Mouse (Mus musculus) olfactory bulb, adult 2 months (tissue): ENCODE results near the gene Coro7. TPM values are rescaled to one million over a fixed set of nuclear protein-coding genes. Genes with fewer than 3 reads are reported as not detected.
"Not testable (repeated sequence)": the region's sequence is repeated elsewhere in the genome, so short reads cannot be mapped to it uniquely, and the experiment has no call there.

Experiments used
- H3K27ac ChIP-seq: fragments of 200-500 bp; 2 replicates; pipeline ENCODE4 v1.5.1; 2012; ENCODE audit warnings: low read depth, low read length; ENCODE audit not compliant: insufficient read depth
- H3K4me1 ChIP-seq: fragments of 200-500 bp; 2 replicates; pipeline ENCODE4 v1.6.1; 2012; ENCODE audit warnings: low read length; ENCODE audit not compliant: control insufficient read depth, insufficient read depth
- H3K4me3 ChIP-seq: fragments of 200-500 bp; 2 replicates; pipeline ENCODE4 v1.5.1; 2012; ENCODE audit warnings: mild to moderate bottlenecking, low read depth, low read length, moderate library complexity; ENCODE audit not compliant: insufficient read depth
- CTCF ChIP-seq: fragments of 200-500 bp; IDR thresholded peaks from 2 replicates; pipeline ENCODE4 v1.5.1; 2012; ENCODE audit warnings: low read depth, mild to moderate bottlenecking, low read length, moderate library complexity; ENCODE audit not compliant: insufficient read depth
- POLR2A ChIP-seq: fragments of 200-500 bp; IDR thresholded peaks from 2 replicates; pipeline ENCODE4 v1.6.1; 2012; ENCODE audit warnings: mild to moderate bottlenecking, low read depth, low read length, moderate library complexity; ENCODE audit not compliant: insufficient read depth
- WGBS: fragments of 180-500 bp; shearing (Covaris S2); methylation state at CpG from one replicate; pipeline ENCODE4 v1.1.7; 2018; 5-methylcytosine and 5-hydroxymethylcytosine counted together
- polyA plus RNA-seq: library from polyadenylated mRNA; stranded (reverse); fragments of >200 nt; gene quantifications from 2 replicates; pipeline ENCODE4 v1.2.4, GENCODE M21; 2012; ENCODE audit warnings: low replicate concordance; ENCODE audit not compliant: missing spikeins, insufficient read depth, insufficient read length

The Coro7 gene
- polyA plus RNA-seq, 1 experiment = not detected

GRCm38 (mm10) chr16:4587516-4588210 is 91.9 kb downstream of the Coro7 start:
- no peak overlapping the region for H3K27ac ChIP-seq
- H3K4me1 ChIP-seq = peaks cover 6% of the 10 kb centered on the region; the same call in 1 of the 2 replicates
- WGBS = 65% methylated on average over 5 of the region's 5 CpGs
- TF ChIP-seq CTCF (no peak), POLR2A (no peak)
- no peak overlapping the region for H3K4me3 ChIP-seq

DNA sequence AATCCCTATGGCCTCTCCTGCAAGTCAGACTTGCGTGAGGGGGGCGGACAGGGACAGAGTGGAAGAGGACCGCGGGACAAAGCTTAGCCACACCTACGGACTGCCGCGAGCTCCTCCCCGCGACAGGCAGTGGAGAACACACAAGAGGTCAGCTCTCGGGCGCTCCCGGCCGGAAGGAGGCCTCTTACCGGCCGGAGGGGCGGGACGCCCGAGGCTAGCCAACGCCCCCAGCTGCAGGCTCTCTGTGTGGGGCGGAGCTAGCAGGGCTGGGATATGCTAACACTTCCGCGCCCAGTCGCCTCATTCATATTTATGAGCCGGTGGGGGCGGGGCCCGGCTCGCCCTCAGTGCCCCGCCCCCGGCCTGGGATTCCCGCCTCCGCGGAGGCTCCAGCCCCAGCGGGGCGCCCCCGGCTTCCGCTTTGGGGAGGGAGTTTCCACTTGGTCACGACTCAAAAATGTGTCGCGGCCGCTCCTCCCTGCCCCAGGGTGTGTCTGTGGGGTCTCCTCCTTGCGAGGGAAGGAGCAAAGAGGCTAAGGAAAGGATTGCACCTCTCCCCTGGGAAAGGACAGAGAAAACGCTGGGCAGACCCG is 93.0 kb downstream of the Coro7 start:
- under 1% methylated on average over 43 of the region's 43 CpGs for WGBS
- peaks cover 6% of the 10 kb centered on the region; the same call in 1 of the 2 replicates for H3K4me1 ChIP-seq
- TF ChIP-seq POLR2A (no peak), CTCF (no peak)
- no peak overlapping the region for H3K27ac ChIP-seq
- H3K4me3 ChIP-seq = peak overlapping the region; percentile 60

GRCm38 (mm10) chr16:4585642-4586530 is 93.7 kb downstream of the Coro7 start:
- 15% methylated on average over 14 of the region's 14 CpGs for WGBS
- no peak for TF ChIP-seq POLR2A
- TF ChIP-seq CTCF = no peak
- Histone ChIP-seq H3K4me1 (peaks cover 6% of the 10 kb centered on the region; the same call in 1 of the 2 replicates), H3K4me3 (peak overlapping the region; percentile 60), H3K27ac (no peak overlapping the region)

GRCm38 (mm10) chr16:4584438-4584837 is 95.1 kb downstream of the Coro7 start:
- no peak for TF ChIP-seq POLR2A
- no peak for TF ChIP-seq CTCF
- Histone ChIP-seq H3K27ac (no peak overlapping the region), H3K4me3 (no peak overlapping the region), H3K4me1 (peaks cover 6% of the 10 kb centered on the region; the same call in 1 of the 2 replicates)
- whole genome bisulfite sequencing = 80% methylated on average over 5 of the region's 5 CpGs

GRCm38 (mm10) chr16:4583807-4584206 is 95.8 kb downstream of the Coro7 start:
- H3K27ac ChIP-seq = no peak overlapping the region
- TF ChIP-seq CTCF (no peak), POLR2A (no peak)
- 81% methylated on average over 3 of the region's 3 CpGs for WGBS
- H3K4me1 ChIP-seq = peaks cover 6% of the 10 kb centered on the region; the same call in 1 of the 2 replicates
- H3K4me3 ChIP-seq = no peak overlapping the region

GRCm38 (mm10) chr16:4581179-4581578 is 98.4 kb downstream of the Coro7 start:
- 88% methylated on average over 4 of the region's 4 CpGs for WGBS
- H3K4me1 ChIP-seq, H3K4me3 ChIP-seq, H3K27ac ChIP-seq: not testable (repeated sequence)

GRCm38 (mm10) chr16:4578630-4579029 is 100.9 kb downstream of the Coro7 start:
- no peaks in the 10 kb centered on the region for H3K4me1 ChIP-seq
- H3K4me3 ChIP-seq = no peak overlapping the region
- no peak for TF ChIP-seq POLR2A
- no peak for TF ChIP-seq CTCF
- no peak overlapping the region for H3K27ac ChIP-seq
- WGBS = 87% methylated on average over 7 of the region's 7 CpGs

DNA sequence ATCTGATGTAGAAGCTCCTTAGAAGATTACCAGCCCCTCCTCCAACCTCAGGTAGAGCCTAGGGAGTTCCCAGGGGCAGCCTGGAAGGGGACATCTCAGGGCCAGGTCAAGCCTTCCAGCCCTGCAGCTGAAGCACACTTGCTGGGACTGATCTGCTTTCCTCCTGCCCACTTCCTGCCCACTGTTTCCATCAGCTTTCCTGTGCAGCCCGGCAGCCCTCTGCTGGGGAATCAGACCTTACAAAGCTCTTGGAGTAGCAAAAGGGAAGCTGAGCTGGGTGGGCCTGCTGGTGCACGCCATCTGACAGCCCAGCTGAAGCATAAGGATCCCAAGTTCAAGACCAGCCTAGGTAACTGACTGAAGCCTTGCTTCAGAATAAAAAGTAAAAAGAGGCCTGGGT is 102.7 kb downstream of the Coro7 start:
- 68% methylated on average over 2 of the region's 2 CpGs for WGBS
- TF ChIP-seq POLR2A (no peak), CTCF (no peak)

More for the DNA sequence above, 102.7 kb downstream of the Coro7 start:
- H3K27ac ChIP-seq = no peak overlapping the region
- no peaks in the 10 kb centered on the region for H3K4me1 ChIP-seq
- H3K4me3 ChIP-seq = no peak overlapping the region

Other genes starting within 250 kb of the Coro7 start
- gene Srl, start 138.0 kb downstream of the Coro7 start, polyA plus RNA-seq = not detected in 2 replicates
- not detected in 2 replicates for gene Tfap4, start 119.9 kb downstream of the Coro7 start, polyA plus RNA-seq
- gene Glis2, start 85.1 kb downstream of the Coro7 start, polyA plus RNA-seq = not detected in 2 replicates
- gene Pam16, start 54.8 kb downstream of the Coro7 start, polyA plus RNA-seq = not detected in 2 replicates
- gene Vasn, start 39.8 kb downstream of the Coro7 start, polyA plus RNA-seq = not detected in 2 replicates
- not detected in 2 replicates for gene Dnaja3, start 39.8 kb downstream of the Coro7 start, polyA plus RNA-seq
- not detected in 2 replicates for gene Nmral1, start 39.6 kb upstream of the Coro7 start, polyA plus RNA-seq
- not detected in 2 replicates for gene Hmox2, start 46.6 kb upstream of the Coro7 start, polyA plus RNA-seq
- 128 TPM in 1 of 2 replicates, not detected in the other for gene Cdip1, start 110.5 kb upstream of the Coro7 start, polyA plus RNA-seq
- gene 4930562C15Rik, start 155.6 kb upstream of the Coro7 start, polyA plus RNA-seq = not detected in 2 replicates
- not detected in 2 replicates for gene Ubald1, start 200.5 kb upstream of the Coro7 start, polyA plus RNA-seq
- 248 TPM in 1 of 2 replicates, not detected in the other for gene Mgrn1, start 206.5 kb upstream of the Coro7 start, polyA plus RNA-seq